Mouse (Mus musculus) liver, embryonic 14.5 days (tissue): ENCODE results near the gene Usp38.

Experiments
- CTCF ChIP-seq: IDR thresholded peaks from 2 replicates; pipeline ENCODE4 v1.5.1; 2016; ENCODE audit warnings: antibody characterized with exemption, low read depth, control low read depth
- EP300 ChIP-seq: IDR thresholded peaks from 2 replicates; pipeline ENCODE4 v1.6.1; 2016; ENCODE audit warnings: antibody characterized with exemption, low read depth

GRCm38 (mm10) chr8:80957776-80958175, 57.0 kb downstream of the Usp38 start:
- TF ChIP-seq CTCF: no peak
- no peak for TF ChIP-seq EP300
